In genomic region chr5:144357881-144358591, GRCm38 (mm10) we compare ENCODE assay signal across 7 mouse cellular contexts. TPM values are rescaled to one million over a fixed set of nuclear protein-coding genes. Genes with fewer than 3 reads are reported as not detected.
DNase-seq lines count a peak whose midpoint lies in the region; ATAC-seq and TF ChIP-seq lines count a peak whose summit lies in the region.

Gene Baiap2l1 (minus strand): TSS chr5:144358112.

- H3K4me3 ChIP-seq in embryonic facial prominence, embryonic 12.5 days: peak within 1 kb of the TSS; percentile 52
- H3K4me3 ChIP-seq in limb, embryonic 10.5 days: peak within 1 kb of the TSS; percentile 74
- H3K4me3 ChIP-seq in midbrain, embryonic 13.5 days (replicated peaks): peak within 1 kb of the TSS; percentile 55
- peak within 1 kb of the TSS; percentile 79 for H3K4me3 ChIP-seq in small intestine, adult 2 months (ENCODE audit: low read depth, low read length)

- DNase-seq in adrenal gland, postnatal 25 days: peak; percentile 93
- peak; percentile 99 for DNase-seq in heart, adult 11 months
- DNase-seq in kidney, adult 11 months: peak; percentile 100
- DNase-seq in limb, embryonic 10.5 days (ENCODE audit: low spot score): peak; percentile 95

- H3K4me1 ChIP-seq in embryonic facial prominence, embryonic 12.5 days: no peaks in the 10 kb centered on the region
- peaks cover 20% of the 10 kb centered on the region for H3K4me1 ChIP-seq in limb, embryonic 10.5 days
- peaks cover 18% of the 10 kb centered on the region for H3K4me1 ChIP-seq in midbrain, embryonic 13.5 days (replicated peaks)
- H3K4me1 ChIP-seq in small intestine, adult 2 months (ENCODE audit: control insufficient read depth, insufficient read depth, insufficient read length, low read length): peaks cover 15% of the 10 kb centered on the region; the same call in 1 of the 2 replicates

- H3K27ac ChIP-seq in embryonic facial prominence, embryonic 12.5 days: no peak within 1 kb of the TSS
- H3K27ac ChIP-seq in limb, embryonic 10.5 days: peak within 1 kb of the TSS; percentile 83
- no peak within 1 kb of the TSS for H3K27ac ChIP-seq in midbrain, embryonic 13.5 days
- H3K27ac ChIP-seq in small intestine, adult 2 months (ENCODE audit: insufficient read depth, low read depth, low read length): peak within 1 kb of the TSS; percentile 98

- no peaks in the 10 kb centered on the region for H3K27me3 ChIP-seq in embryonic facial prominence, embryonic 12.5 days
- peaks cover 10% of the 10 kb centered on the region; the same call in 1 of the 2 replicates for H3K27me3 ChIP-seq in limb, embryonic 10.5 days (ENCODE audit: low read depth, poor library complexity, severe bottlenecking)
- peaks cover 47% of the 10 kb centered on the region for H3K27me3 ChIP-seq in midbrain, embryonic 13.5 days
- no peaks in the 10 kb centered on the region for H3K27me3 ChIP-seq in small intestine, adult 2 months (ENCODE audit: control insufficient read depth, insufficient read depth, low read length)

- H3K36me3 ChIP-seq in embryonic facial prominence, embryonic 12.5 days: no peaks in the 10 kb centered on the region
- no peaks in the 10 kb centered on the region for H3K36me3 ChIP-seq in limb, embryonic 10.5 days
- H3K36me3 ChIP-seq in midbrain, embryonic 13.5 days: no peaks in the 10 kb centered on the region
- no peaks in the 10 kb centered on the region for H3K36me3 ChIP-seq in small intestine, adult 2 months (ENCODE audit: control insufficient read depth, insufficient read depth, low read length)

- no peak for TF ChIP-seq CTCF in small intestine, adult 2 months (IDR thresholded peaks at IDR 0.05; ENCODE audit: extremely low read depth, insufficient read length, insufficient replicate concordance, low read depth, low read length)

- peak within 1 kb of the TSS; percentile 41 for H3K9ac ChIP-seq in embryonic facial prominence, embryonic 12.5 days
- peak within 1 kb of the TSS; percentile 44 for H3K9ac ChIP-seq in midbrain, embryonic 13.5 days (replicated peaks)

- no peaks in the 10 kb centered on the region for H3K9me3 ChIP-seq in embryonic facial prominence, embryonic 12.5 days
- H3K9me3 ChIP-seq in limb, embryonic 10.5 days (replicated peaks): no peaks in the 10 kb centered on the region
- no peaks in the 10 kb centered on the region for H3K9me3 ChIP-seq in midbrain, embryonic 13.5 days

- under 1% methylated on average over 60 of the region's 60 CpGs for WGBS in embryonic facial prominence, embryonic 12.5 days
- WGBS in limb, embryonic 10.5 days: under 1% methylated on average over 60 of the region's 60 CpGs
- WGBS in midbrain, embryonic 13.5 days: under 1% methylated on average over 59 of the region's 60 CpGs
- under 1% methylated on average over 60 of the region's 60 CpGs for WGBS in small intestine, adult 2 months

- ATAC-seq in embryonic facial prominence, embryonic 12.5 days (ENCODE audit: insufficient number of reproducible peaks, insufficient read depth, low FRiP score, low TSS enrichment): peak; percentile 93
- peak; percentile 88 for ATAC-seq in midbrain, embryonic 13.5 days

- H3K4me2 ChIP-seq in embryonic facial prominence, embryonic 12.5 days (replicated peaks): peak within 1 kb of the TSS; percentile 81
- H3K4me2 ChIP-seq in midbrain, embryonic 13.5 days (replicated peaks): peak within 1 kb of the TSS; percentile 96

- peak; percentile 87; the same call in 1 of the 2 replicates for TF ChIP-seq POLR2A in small intestine, adult 2 months (IDR thresholded peaks at IDR 0.05; ENCODE audit: low read depth, low read length)

RNA-seq across cellular contexts. Expression of gene Baiap2l1, which starts in this region (rescaled TPM):
- 8.0 and 9.6 TPM in 2 replicates for total RNA-seq in adrenal gland, postnatal 25 days (2021)
- polyA plus RNA-seq in embryonic facial prominence, embryonic 12.5 days (2016; fragmentation: Nextera tagmentation; extraction: Ambion mirVana): 4.9 and 5.1 TPM in 2 replicates
- polyA plus RNA-seq in limb, embryonic 10.5 days (2016; fragmentation: Nextera tagmentation; extraction: Ambion mirVana): 5.4 and 5.5 TPM in 2 replicates
- polyA plus RNA-seq in midbrain, embryonic 13.5 days (2015; fragmentation: Nextera tagmentation; extraction: Ambion mirVana): 1.5 and 1.7 TPM in 2 replicates
- 31.3 and 49.1 TPM in 2 replicates for polyA plus RNA-seq in small intestine, adult 2 months (2012; rRNA removed)

Comparison
In these comparisons a context has a peak if more than half of its experiments do, and no peak if none do; other contexts are left out.
1. H3K27ac ChIP-seq: peak in limb, embryonic 10.5 days (single experiment) and small intestine, adult 2 months (single experiment); none in embryonic facial prominence, embryonic 12.5 days (single experiment) and midbrain, embryonic 13.5 days (single experiment).
2. Peak in every context shown above with its lines, with median percentiles within 50 percentile points of each other: DNase-seq and H3K4me3 ChIP-seq.